Mouse (Mus musculus): ENCODE measurements at regions not wholly inside any gene's neighbourhood (a gene's known extent, or its start where the extent isn't known, plus 50 kb on each side); places are given as distances from the start of the nearest gene placed in this dataset.

GRCm38 (mm10) chr13:116243272-116243784 lies 66.2 kb downstream of the Isl1 start:
- no peak for DNase-seq (ENCODE audit: extremely low spot score in 1 of 2, low spot score in 1 of 2)

- DNase-seq (ENCODE audit: extremely low spot score in 1 of 2, low spot score in 1 of 2), result no peak
Observed at GRCm38 (mm10) chr13:116215101-116215500, 94.4 kb downstream of the Isl1 start.

GRCm38 (mm10) chr13:116213843-116214829 lies 95.4 kb downstream of the Isl1 start:
- DNase-seq (ENCODE audit: extremely low spot score in 1 of 2, low spot score in 1 of 2), result no peak

- no peak for DNase-seq (ENCODE audit: extremely low spot score in 1 of 2, low spot score in 1 of 2)
Observed at GRCm38 (mm10) chr13:116201177-116201920, 108.1 kb downstream of the Isl1 start.

- no peak for DNase-seq (ENCODE audit: extremely low spot score in 1 of 2, low spot score in 1 of 2)
Observed at GRCm38 (mm10) chr13:116187059-116187458, 122.4 kb downstream of the Isl1 start.

GRCm38 (mm10) chr13:116177781-116178180 lies 131.7 kb downstream of the Isl1 start:
- DNase-seq (ENCODE audit: extremely low spot score in 1 of 2, low spot score in 1 of 2), result no peak

- no peak for DNase-seq (ENCODE audit: extremely low spot score in 1 of 2, low spot score in 1 of 2)
Observed at GRCm38 (mm10) chr13:116174976-116175375, 134.5 kb downstream of the Isl1 start.

GRCm38 (mm10) chr13:116173866-116174265 lies 135.6 kb downstream of the Isl1 start:
- no peak for DNase-seq (ENCODE audit: extremely low spot score in 1 of 2, low spot score in 1 of 2)

- no peak for DNase-seq (ENCODE audit: extremely low spot score in 1 of 2, low spot score in 1 of 2)
Observed at GRCm38 (mm10) chr13:116143022-116143421, 166.5 kb downstream of the Isl1 start.

- no peak for DNase-seq (ENCODE audit: extremely low spot score in 1 of 2, low spot score in 1 of 2)
Observed at GRCm38 (mm10) chr13:116118664-116119063, 190.8 kb downstream of the Isl1 start.

GRCm38 (mm10) chr13:116111032-116111808 lies 198.3 kb downstream of the Isl1 start:
- DNase-seq (ENCODE audit: extremely low spot score in 1 of 2, low spot score in 1 of 2), result no peak

GRCm38 (mm10) chr13:116110578-116110977 lies 198.9 kb downstream of the Isl1 start:
- DNase-seq (ENCODE audit: extremely low spot score in 1 of 2, low spot score in 1 of 2), result peak in 1 of 2 experiments; percentile 3

GRCm38 (mm10) chr13:116087541-116088308 lies 221.8 kb downstream of the Isl1 start:
- no peak for DNase-seq (ENCODE audit: extremely low spot score in 1 of 2, low spot score in 1 of 2)

GRCm38 (mm10) chr13:116087140-116087539 lies 222.3 kb downstream of the Isl1 start:
- DNase-seq (ENCODE audit: extremely low spot score in 1 of 2, low spot score in 1 of 2), result no peak

- DNase-seq (ENCODE audit: extremely low spot score in 1 of 2, low spot score in 1 of 2), result no peak
Observed at GRCm38 (mm10) chr13:116056976-116057647, 252.4 kb downstream of the Isl1 start.

GRCm38 (mm10) chr13:116056112-116056652 lies 253.3 kb downstream of the Isl1 start:
- no peak for DNase-seq (ENCODE audit: extremely low spot score in 1 of 2, low spot score in 1 of 2)

GRCm38 (mm10) chr13:116036166-116036565 lies 273.3 kb downstream of the Isl1 start:
- DNase-seq (ENCODE audit: extremely low spot score in 1 of 2, low spot score in 1 of 2), result no peak

- no peak for DNase-seq (ENCODE audit: extremely low spot score in 1 of 2, low spot score in 1 of 2)
Observed at GRCm38 (mm10) chr13:116030152-116030720, 279.3 kb downstream of the Isl1 start.

Data from layer of hippocampus, postnatal 25 days (tissue).